In genomic region chr19:38723969-38724368, GRCm38 (mm10) we compare ENCODE assay signal across 13 mouse cellular contexts.
DNase-seq lines count a peak whose midpoint lies in the region; ATAC-seq and TF ChIP-seq lines count a peak whose summit lies in the region.
"Had no signal": no experiment of that assay in that cellular context is flagged by ENCODE, and none has a peak within 500 bp of the region (broad histone marks: within the 10 kb centered on the region; RNA-seq: fewer than 3 reads in every experiment).

No protein-coding gene starts in this region.

- H3K36me3 ChIP-seq in limb, embryonic 14.5 days (ENCODE audit: control insufficient read depth, insufficient read depth, low read length), result peaks cover 24% of the 10 kb centered on the region
- no peaks in the 10 kb centered on the region for H3K36me3 ChIP-seq in limb, embryonic 10.5 days
- H3K36me3 ChIP-seq: hindbrain, embryonic 15.5 days had no signal

- peaks cover 9% of the 10 kb centered on the region for H3K4me1 ChIP-seq in limb, embryonic 14.5 days (ENCODE audit: control insufficient read depth, insufficient read depth, low read length)
- H3K4me1 ChIP-seq in limb, embryonic 10.5 days, result no peaks in the 10 kb centered on the region
- H3K4me1 ChIP-seq: megakaryocyte, embryonic 14.5 days had no signal

- DNase-seq in gastrocnemius, adult 18-20 months (ENCODE audit: low spot score), result peak; percentile 46
- DNase-seq in gastrocnemius, postnatal 10 days, result no peak
- peak; percentile 90 for DNase-seq in limb, embryonic 14.5 days (ENCODE audit: low spot score)
- DNase-seq in limb, embryonic 10.5 days (ENCODE audit: low spot score), result no peak
- DNase-seq in NIH3T3 (ENCODE audit: low read depth), result peak; percentile 71
- peak; percentile 51 for DNase-seq in layer of hippocampus, adult 9-10 months (ENCODE audit: low spot score)
- DNase-seq: adrenal gland, postnatal 36 days; kidney, adult 8-10 months; thymus, adult 2 months had no signal

- H3K9me3 ChIP-seq in limb, embryonic 14.5 days (ENCODE audit: control insufficient read depth, low read length), result no peaks in the 10 kb centered on the region
- no peaks in the 10 kb centered on the region for H3K9me3 ChIP-seq in limb, embryonic 10.5 days (replicated peaks)
- H3K9me3 ChIP-seq: hindbrain, embryonic 15.5 days; megakaryocyte, embryonic 14.5 days had no signal

- peak; percentile 62; the same call in 1 of the 2 replicates for ATAC-seq in limb, embryonic 14.5 days (ENCODE audit: low FRiP score, low read depth)
- ATAC-seq in granulocyte monocyte progenitor cell, adult 5-6 weeks (replicated peaks; ENCODE audit: poor library complexity, severe bottlenecking), result no peak

- WGBS in limb, embryonic 14.5 days, result 46% methylated on average over 5 of the region's 5 CpGs
- WGBS in limb, embryonic 10.5 days, result 87% methylated on average over 5 of the region's 5 CpGs

- TF ChIP-seq POLR2A in limb, embryonic 14.5 days (IDR thresholded peaks at IDR 0.05; ENCODE audit: borderline replicate concordance, extremely low read depth, insufficient read depth, insufficient read length), result no peak

- no peak overlapping the region for H3K27ac ChIP-seq in limb, embryonic 14.5 days (replicated peaks; ENCODE audit: low read depth, low read length)
- H3K27ac ChIP-seq in limb, embryonic 10.5 days, result no peak overlapping the region
- H3K27ac ChIP-seq: hindbrain, embryonic 15.5 days had no signal

- H3K4me2 ChIP-seq in limb, embryonic 14.5 days (replicated peaks; ENCODE audit: low read depth, low read length, severe bottlenecking), result no peak overlapping the region
- H3K4me2 ChIP-seq: hindbrain, embryonic 15.5 days had no signal

- H3K4me3 ChIP-seq in limb, embryonic 14.5 days (replicated peaks; ENCODE audit: low read length), result no peak overlapping the region
- no peak overlapping the region for H3K4me3 ChIP-seq in limb, embryonic 10.5 days
- H3K4me3 ChIP-seq: hindbrain, embryonic 15.5 days; megakaryocyte, embryonic 14.5 days had no signal

- H3K9ac ChIP-seq in limb, embryonic 14.5 days (ENCODE audit: low read depth, low read length, severe bottlenecking), result no peak overlapping the region
- H3K9ac ChIP-seq: hindbrain, embryonic 15.5 days had no signal

- no peaks in the 10 kb centered on the region for H3K27me3 ChIP-seq in limb, embryonic 14.5 days (ENCODE audit: control insufficient read depth, insufficient read depth, low read length)
- H3K27me3 ChIP-seq in limb, embryonic 10.5 days (ENCODE audit: low read depth, poor library complexity, severe bottlenecking), result no peaks in the 10 kb centered on the region
- H3K27me3 ChIP-seq: CH12.LX; hindbrain, embryonic 15.5 days had no signal

Comparison
In these comparisons a context has a peak if more than half of its experiments do, and no peak if none do; other contexts are left out.
1. DNase-seq: peak in gastrocnemius, adult 18-20 months (single experiment), limb, embryonic 14.5 days (single experiment), NIH3T3 (single experiment) and layer of hippocampus, adult 9-10 months (single experiment); none in gastrocnemius, postnatal 10 days (single experiment) and limb, embryonic 10.5 days (single experiment).